Mouse (Mus musculus): ENCODE measurements around the gene Rsbn1. TPM values are rescaled to one million over a fixed set of nuclear protein-coding genes. Genes with fewer than 3 reads are reported as not detected.

Gene Rsbn1
- polyA plus RNA-seq, 1 experiment from 2014 or later, result 20.6 TPM

DNA sequence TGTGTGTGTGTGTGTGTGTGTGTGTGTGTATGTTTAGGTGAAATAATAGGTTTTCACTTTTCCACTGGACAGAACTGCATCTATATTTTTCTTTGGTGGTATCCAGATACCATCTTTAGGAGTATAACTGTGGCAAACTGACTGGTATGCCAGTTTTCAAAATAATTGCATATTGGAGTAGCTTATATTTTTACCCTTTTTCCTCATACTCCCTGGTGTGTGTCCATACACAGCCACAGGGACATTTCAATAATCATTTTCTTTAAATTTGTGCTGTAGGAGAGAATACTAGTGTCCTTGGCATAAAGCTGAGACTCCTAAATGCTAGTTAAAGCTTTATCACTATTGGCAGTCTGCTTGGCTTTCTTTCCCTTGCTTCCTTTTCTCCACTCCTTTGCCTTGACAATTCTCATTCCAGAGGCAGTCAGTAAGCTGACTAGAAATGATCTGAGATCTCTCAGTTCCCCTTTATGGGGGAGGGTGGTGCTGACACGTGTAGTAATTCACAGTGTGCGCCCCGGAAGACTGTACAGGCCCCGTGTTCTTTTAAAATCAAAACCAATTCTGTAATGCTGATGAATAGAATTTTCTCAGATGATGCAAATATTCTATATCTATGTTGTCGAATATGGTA is 2.4 kb downstream of the Rsbn1 start:
- ATAC-seq (replicated peaks; ENCODE audit: insufficient number of reproducible peaks, low FRiP score, low TSS enrichment, low read depth), result no peak

DNA sequence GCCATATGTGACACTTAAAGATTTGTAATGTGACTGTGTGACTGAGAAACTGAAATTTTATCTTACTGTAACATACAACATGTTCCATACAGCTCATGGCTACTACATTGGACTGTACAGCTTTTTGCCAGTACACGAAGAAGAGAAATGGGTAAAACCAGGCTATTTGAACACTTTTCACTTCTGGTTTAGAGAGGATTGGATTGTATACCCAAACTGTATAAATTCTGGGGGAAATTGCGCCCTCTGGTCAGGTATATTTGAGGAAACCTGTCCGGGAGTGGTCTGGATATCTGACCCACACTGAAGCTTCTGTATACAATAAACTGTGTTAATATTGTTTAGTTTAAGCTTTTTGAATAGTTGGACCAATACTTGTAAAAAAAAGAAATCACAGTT is 2.9 kb downstream of the Rsbn1 start:
- Histone ChIP-seq H3K9ac (replicated peaks; ENCODE audit: low read length) (no peak overlapping the region), H3K36me3 (replicated peaks; ENCODE audit: control insufficient read depth, insufficient read depth, low read depth, low read length) (no peaks in the 10 kb centered on the region), H3K4me2 (ENCODE audit: low read depth, low read length) (peak overlapping the region; percentile 34), H3K4me1 (ENCODE audit: control insufficient read depth, insufficient read depth, low read length) (no peaks in the 10 kb centered on the region), H3K4me3 (ENCODE audit: low read depth, low read length) (peak overlapping the region; percentile 22; the same call in 1 of the 2 replicates), H3K27ac (replicated peaks; ENCODE audit: low read depth, low read length) (no peak overlapping the region), H3K27me3 (ENCODE audit: control insufficient read depth, insufficient read depth, low read length) (no peaks in the 10 kb centered on the region), H3K9me3 (replicated peaks; ENCODE audit: control insufficient read depth, low read length) (no peaks in the 10 kb centered on the region)
- ATAC-seq (replicated peaks; ENCODE audit: insufficient number of reproducible peaks, low FRiP score, low TSS enrichment, low read depth) (no peak), DNase-seq (ENCODE audit: low spot score) (no peak)
- WGBS, result 73% methylated on average over 3 of the region's 3 CpGs

More for the DNA sequence above, 2.4 kb downstream of the Rsbn1 start:
- no peaks in the 10 kb centered on the region for H3K4me1 ChIP-seq (ENCODE audit: control insufficient read depth, insufficient read depth, low read length)
- H3K9ac ChIP-seq (replicated peaks; ENCODE audit: low read length), result no peak overlapping the region
- H3K27me3 ChIP-seq (ENCODE audit: control insufficient read depth, insufficient read depth, low read length), result no peaks in the 10 kb centered on the region
- no peaks in the 10 kb centered on the region for H3K9me3 ChIP-seq (replicated peaks; ENCODE audit: control insufficient read depth, low read length)
- H3K4me2 ChIP-seq (ENCODE audit: low read depth, low read length), result peak overlapping the region; percentile 34
- 54% methylated on average over 5 of the region's 5 CpGs for WGBS
- H3K27ac ChIP-seq (replicated peaks; ENCODE audit: low read depth, low read length), result no peak overlapping the region
- DNase-seq (ENCODE audit: low spot score), result no peak
- H3K36me3 ChIP-seq (replicated peaks; ENCODE audit: control insufficient read depth, insufficient read depth, low read depth, low read length), result no peaks in the 10 kb centered on the region
- H3K4me3 ChIP-seq (ENCODE audit: low read depth, low read length), result peak overlapping the region; percentile 22

DNA sequence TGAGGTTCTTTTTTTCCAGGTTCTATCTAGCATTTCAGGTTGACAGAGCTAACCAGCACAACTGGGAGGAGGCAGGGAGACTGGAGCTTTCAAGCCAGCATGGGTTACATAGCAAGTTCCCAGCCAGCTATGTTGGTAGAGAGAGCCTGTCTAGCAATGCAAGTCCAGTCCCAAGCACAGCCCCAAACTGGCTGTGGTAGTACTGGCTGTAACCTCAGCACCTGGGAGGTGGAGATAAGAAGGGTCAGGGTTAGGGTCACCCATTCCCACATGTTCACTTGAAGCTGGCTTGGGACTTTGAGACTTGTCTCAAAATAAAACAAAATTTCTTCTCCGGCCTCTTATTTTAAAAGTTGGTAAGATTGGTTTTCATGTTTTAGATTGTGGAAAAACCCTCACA is 6.2 kb downstream of the Rsbn1 start:
- 84% methylated on average over 1 of the region's 1 CpGs for WGBS
- Histone ChIP-seq H3K4me3 (ENCODE audit: low read depth, low read length) (no peak overlapping the region), H3K27ac (replicated peaks; ENCODE audit: low read depth, low read length) (no peak overlapping the region), H3K27me3 (ENCODE audit: control insufficient read depth, insufficient read depth, low read length) (no peaks in the 10 kb centered on the region), H3K4me2 (ENCODE audit: low read depth, low read length) (no peak overlapping the region), H3K36me3 (replicated peaks; ENCODE audit: control insufficient read depth, insufficient read depth, low read depth, low read length) (no peaks in the 10 kb centered on the region), H3K9ac (replicated peaks; ENCODE audit: low read length) (no peak overlapping the region), H3K4me1 (ENCODE audit: control insufficient read depth, insufficient read depth, low read length) (no peaks in the 10 kb centered on the region), H3K9me3 (replicated peaks; ENCODE audit: control insufficient read depth, low read length) (no peaks in the 10 kb centered on the region)
- DNase-seq (ENCODE audit: low spot score) (no peak), ATAC-seq (replicated peaks; ENCODE audit: insufficient number of reproducible peaks, low FRiP score, low TSS enrichment, low read depth) (no peak)

DNA sequence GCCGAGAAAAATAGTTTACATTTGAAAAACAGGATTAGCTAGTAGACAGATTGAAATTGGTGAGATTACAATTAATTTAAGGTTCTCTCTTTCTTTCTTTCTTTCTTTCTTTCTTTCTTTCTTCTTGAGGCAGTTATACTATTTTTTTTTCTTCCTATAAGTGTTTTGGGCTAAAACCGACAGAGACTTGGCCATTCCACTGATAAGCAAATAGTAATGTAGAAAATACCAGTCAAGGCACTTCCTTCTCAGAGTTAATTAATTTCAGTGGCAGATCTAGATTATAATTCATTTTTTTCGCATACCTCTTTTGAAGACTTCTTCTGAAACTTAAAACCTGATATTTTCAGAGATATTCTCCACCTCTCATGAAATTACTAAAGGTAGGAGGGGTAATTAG is 11.4 kb downstream of the Rsbn1 start:
- H3K36me3 ChIP-seq (replicated peaks; ENCODE audit: control insufficient read depth, insufficient read depth, low read depth, low read length), result no peaks in the 10 kb centered on the region
- H3K4me2 ChIP-seq (ENCODE audit: low read depth, low read length), result no peak overlapping the region
- ATAC-seq (replicated peaks; ENCODE audit: insufficient number of reproducible peaks, low FRiP score, low TSS enrichment, low read depth) (no peak), DNase-seq (ENCODE audit: low spot score) (no peak)
- H3K27ac ChIP-seq (replicated peaks; ENCODE audit: low read depth, low read length), result no peak overlapping the region
- no peaks in the 10 kb centered on the region for H3K4me1 ChIP-seq (ENCODE audit: control insufficient read depth, insufficient read depth, low read length)
- WGBS, result 81% methylated on average over 3 of the region's 3 CpGs
- no peak overlapping the region for H3K4me3 ChIP-seq (ENCODE audit: low read depth, low read length)
- no peaks in the 10 kb centered on the region for H3K9me3 ChIP-seq (replicated peaks; ENCODE audit: control insufficient read depth, low read length)
- H3K27me3 ChIP-seq (ENCODE audit: control insufficient read depth, insufficient read depth, low read length), result no peaks in the 10 kb centered on the region
- no peak overlapping the region for H3K9ac ChIP-seq (replicated peaks; ENCODE audit: low read length)

DNA sequence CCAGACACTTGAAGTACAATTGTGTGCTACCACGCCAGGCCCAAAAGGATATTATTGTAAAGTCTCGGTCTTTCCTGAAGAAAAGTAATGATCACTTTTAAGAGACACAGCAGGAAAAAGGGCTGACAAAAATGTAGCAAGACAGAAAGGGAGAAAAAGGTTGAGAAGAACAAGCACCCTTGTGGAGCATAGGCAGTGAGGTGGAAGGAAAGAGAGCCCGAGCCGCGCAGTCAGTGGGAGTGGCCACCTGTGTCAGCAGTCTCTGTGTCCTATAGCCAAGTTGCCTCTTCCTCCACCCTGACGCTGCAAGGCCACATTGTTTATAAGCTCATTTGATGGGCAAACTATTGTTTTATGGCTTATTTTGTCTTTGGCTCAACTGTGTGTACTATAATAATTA is 13.6 kb downstream of the Rsbn1 start:
- Histone ChIP-seq H3K4me2 (ENCODE audit: low read depth, low read length) (no peak overlapping the region), H3K4me1 (ENCODE audit: control insufficient read depth, insufficient read depth, low read length) (no peaks in the 10 kb centered on the region), H3K27ac (replicated peaks; ENCODE audit: low read depth, low read length) (no peak overlapping the region), H3K9ac (replicated peaks; ENCODE audit: low read length) (no peak overlapping the region), H3K9me3 (replicated peaks; ENCODE audit: control insufficient read depth, low read length) (no peaks in the 10 kb centered on the region), H3K27me3 (ENCODE audit: control insufficient read depth, insufficient read depth, low read length) (no peaks in the 10 kb centered on the region), H3K4me3 (ENCODE audit: low read depth, low read length) (no peak overlapping the region), H3K36me3 (replicated peaks; ENCODE audit: control insufficient read depth, insufficient read depth, low read depth, low read length) (no peaks in the 10 kb centered on the region)
- ATAC-seq (replicated peaks; ENCODE audit: insufficient number of reproducible peaks, low FRiP score, low TSS enrichment, low read depth), result no peak
- DNase-seq (ENCODE audit: low spot score), result no peak
- WGBS, result 66% methylated on average over 6 of the region's 6 CpGs

DNA sequence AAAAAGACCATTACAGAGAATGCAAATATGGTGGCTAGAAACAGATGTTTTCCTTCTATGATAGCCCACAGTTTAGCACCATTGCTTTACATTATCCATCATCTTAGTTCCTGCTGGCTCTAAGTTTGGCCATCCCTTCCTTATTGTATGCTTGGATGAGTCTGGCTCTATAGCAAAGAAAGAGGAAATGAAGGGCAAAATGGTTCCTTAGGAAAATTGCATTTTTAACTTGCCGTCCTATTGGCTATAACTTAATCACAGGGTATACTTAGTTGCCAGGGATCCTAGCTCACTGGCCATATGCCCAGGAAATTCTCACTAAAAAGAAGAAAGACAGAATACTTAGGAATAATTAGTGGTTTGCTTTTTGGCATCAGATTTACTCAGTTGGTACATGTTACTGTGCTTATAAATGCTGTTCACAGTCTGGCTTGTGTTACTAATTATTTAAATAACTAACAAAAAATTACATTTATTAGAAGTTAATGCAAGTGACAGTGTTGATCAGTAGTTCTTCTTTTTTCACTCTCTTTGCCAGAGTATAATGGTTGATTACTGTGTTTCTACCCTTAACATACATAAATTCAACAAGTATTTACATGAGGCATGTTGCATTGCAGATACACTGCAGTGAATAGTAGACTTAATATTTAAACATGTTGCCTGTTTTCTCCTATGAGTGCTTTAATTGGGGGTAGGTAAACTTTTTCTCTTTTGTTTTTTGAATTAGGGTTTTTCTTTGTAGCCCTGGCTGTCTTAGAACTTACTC is 31.1 kb downstream of the Rsbn1 start:
- no peaks in the 10 kb centered on the region for H3K27me3 ChIP-seq (ENCODE audit: control insufficient read depth, insufficient read depth, low read length)
- H3K9ac ChIP-seq (replicated peaks; ENCODE audit: low read length), result no peak overlapping the region
- no peaks in the 10 kb centered on the region for H3K9me3 ChIP-seq (replicated peaks; ENCODE audit: control insufficient read depth, low read length)
- no peak overlapping the region for H3K27ac ChIP-seq (replicated peaks; ENCODE audit: low read depth, low read length)
- no peak for ATAC-seq (replicated peaks; ENCODE audit: insufficient number of reproducible peaks, low FRiP score, low TSS enrichment, low read depth)
- DNase-seq (ENCODE audit: low spot score), result no peak
- H3K36me3 ChIP-seq (replicated peaks; ENCODE audit: control insufficient read depth, insufficient read depth, low read depth, low read length), result no peaks in the 10 kb centered on the region
- H3K4me3 ChIP-seq (ENCODE audit: low read depth, low read length), result no peak overlapping the region
- no peaks in the 10 kb centered on the region for H3K4me1 ChIP-seq (ENCODE audit: control insufficient read depth, insufficient read depth, low read length)
- no peak overlapping the region for H3K4me2 ChIP-seq (ENCODE audit: low read depth, low read length)
- WGBS, result 88% methylated on average over 1 of the region's 1 CpGs

DNA sequence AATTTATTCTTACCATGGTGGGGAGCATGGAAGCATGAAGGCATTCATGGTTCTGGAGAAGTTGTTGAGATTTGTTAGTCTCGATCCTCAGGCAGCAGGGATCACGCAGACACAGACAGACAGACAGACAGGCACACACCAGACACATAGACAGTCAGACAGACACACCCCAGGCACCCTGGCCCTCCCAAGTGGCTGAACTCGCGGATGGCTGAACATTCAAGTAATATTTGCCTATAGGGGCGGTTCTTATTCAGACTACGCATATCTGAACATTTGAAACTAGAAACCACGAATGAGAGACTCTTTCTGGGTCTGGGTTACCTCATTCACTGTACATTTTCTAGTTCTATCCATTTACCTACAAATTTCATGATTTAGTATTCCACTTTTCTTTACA is 34.7 kb downstream of the Rsbn1 start:
- H3K4me2 ChIP-seq (ENCODE audit: low read depth, low read length), result no peak overlapping the region
- H3K27ac ChIP-seq (replicated peaks; ENCODE audit: low read depth, low read length), result no peak overlapping the region
- 91% methylated on average over 7 of the region's 7 CpGs for WGBS
- H3K4me1 ChIP-seq (ENCODE audit: control insufficient read depth, insufficient read depth, low read length), result no peaks in the 10 kb centered on the region
- H3K36me3 ChIP-seq (replicated peaks; ENCODE audit: control insufficient read depth, insufficient read depth, low read depth, low read length), result no peaks in the 10 kb centered on the region
- no peak overlapping the region for H3K4me3 ChIP-seq (ENCODE audit: low read depth, low read length)
- no peaks in the 10 kb centered on the region for H3K9me3 ChIP-seq (replicated peaks; ENCODE audit: control insufficient read depth, low read length)
- no peaks in the 10 kb centered on the region for H3K27me3 ChIP-seq (ENCODE audit: control insufficient read depth, insufficient read depth, low read length)
- H3K9ac ChIP-seq (replicated peaks; ENCODE audit: low read length), result no peak overlapping the region
- ATAC-seq (replicated peaks; ENCODE audit: insufficient number of reproducible peaks, low FRiP score, low TSS enrichment, low read depth) (no peak), DNase-seq (ENCODE audit: low spot score) (no peak)

DNA sequence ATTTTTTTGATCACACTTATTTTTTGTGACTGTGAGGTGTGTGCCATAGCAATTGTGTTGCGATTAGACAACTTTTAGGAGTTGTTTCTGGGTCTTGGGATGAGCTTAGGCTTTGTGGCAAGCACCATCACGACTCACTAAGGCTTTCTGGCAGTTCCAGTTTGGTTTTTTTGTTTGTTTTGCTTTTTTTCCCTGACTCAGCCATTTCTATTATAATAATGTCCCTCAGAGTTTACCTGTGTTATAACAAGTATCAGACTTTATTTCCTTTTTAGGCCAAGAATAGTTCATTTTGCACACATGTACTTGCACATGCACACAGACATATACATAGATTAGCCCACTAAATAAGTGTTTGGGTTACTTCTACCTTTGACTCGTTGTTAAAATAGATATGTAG is 46.7 kb downstream of the Rsbn1 start:
- no peaks in the 10 kb centered on the region for H3K9me3 ChIP-seq (replicated peaks; ENCODE audit: control insufficient read depth, low read length)
- H3K27ac ChIP-seq (replicated peaks; ENCODE audit: low read depth, low read length), result no peak overlapping the region
- no peak overlapping the region for H3K9ac ChIP-seq (replicated peaks; ENCODE audit: low read length)
- no peaks in the 10 kb centered on the region for H3K4me1 ChIP-seq (ENCODE audit: control insufficient read depth, insufficient read depth, low read length)
- H3K27me3 ChIP-seq (ENCODE audit: control insufficient read depth, insufficient read depth, low read length), result no peaks in the 10 kb centered on the region
- DNase-seq (ENCODE audit: low spot score) (no peak), ATAC-seq (replicated peaks; ENCODE audit: insufficient number of reproducible peaks, low FRiP score, low TSS enrichment, low read depth) (no peak)
- H3K4me3 ChIP-seq (ENCODE audit: low read depth, low read length), result no peak overlapping the region
- H3K4me2 ChIP-seq (ENCODE audit: low read depth, low read length), result no peak overlapping the region
- 82% methylated on average over 3 of the region's 3 CpGs for WGBS
- H3K36me3 ChIP-seq (replicated peaks; ENCODE audit: control insufficient read depth, insufficient read depth, low read depth, low read length), result no peaks in the 10 kb centered on the region
